Mouse (Mus musculus): ENCODE measurements around the gene Rpusd2. TPM values are rescaled to one million over a fixed set of nuclear protein-coding genes. Genes with fewer than 3 reads are reported as not detected.

Gene Rpusd2
- polyA plus RNA-seq, 1 experiment from 2014 or later = 4.5 TPM

GRCm38 (mm10) chr2:119060139-119060538, 25.5 kb downstream of the Rpusd2 start:
- Histone ChIP-seq H3K27me3 (ENCODE audit: insufficient read depth, low read length) (no peaks in the 10 kb centered on the region), H3K9me3 (ENCODE audit: low read depth, low read length) (no peaks in the 10 kb centered on the region), H3K27ac (ENCODE audit: low read depth) (no peak overlapping the region), H3K4me3 (ENCODE audit: low read depth, low read length) (no peak overlapping the region), H3K36me3 (ENCODE audit: insufficient read depth) (peaks cover 30% of the 10 kb centered on the region), H3K4me1 (ENCODE audit: insufficient read depth) (no peaks in the 10 kb centered on the region), H3K9ac (no peak overlapping the region), H3K4me2 (no peak overlapping the region)
- no peak for ATAC-seq (ENCODE audit: insufficient read depth)
- 89% methylated on average over 2 of the region's 2 CpGs for WGBS
- TF ChIP-seq CTCF (IDR thresholded peaks at IDR 0.05; ENCODE audit: low read depth) = no peak
- DNase-seq = no peak

GRCm38 (mm10) chr2:119072397-119072796, 37.8 kb downstream of the Rpusd2 start:
- Histone ChIP-seq H3K4me1 (ENCODE audit: insufficient read depth) (no peaks in the 10 kb centered on the region), H3K4me3 (ENCODE audit: low read depth, low read length) (no peak overlapping the region), H3K4me2 (no peak overlapping the region), H3K36me3 (ENCODE audit: insufficient read depth) (peaks cover 65% of the 10 kb centered on the region), H3K27me3 (ENCODE audit: insufficient read depth, low read length) (no peaks in the 10 kb centered on the region), H3K9ac (no peak overlapping the region), H3K9me3 (ENCODE audit: low read depth, low read length) (no peaks in the 10 kb centered on the region), H3K27ac (ENCODE audit: low read depth) (no peak overlapping the region)
- ATAC-seq (ENCODE audit: insufficient read depth) (no peak), DNase-seq (no peak)
- no peak for TF ChIP-seq CTCF (IDR thresholded peaks at IDR 0.05; ENCODE audit: low read depth)
- 88% methylated on average over 4 of the region's 4 CpGs for WGBS

- H3K4me3 ChIP-seq (ENCODE audit: low read depth, low read length) = no peak overlapping the region
- no peaks in the 10 kb centered on the region for H3K9me3 ChIP-seq (ENCODE audit: low read depth, low read length)
- no peak overlapping the region for H3K9ac ChIP-seq
- H3K4me1 ChIP-seq (ENCODE audit: insufficient read depth) = no peaks in the 10 kb centered on the region
- 91% methylated on average over 2 of the region's 2 CpGs for WGBS
- no peak for TF ChIP-seq CTCF (IDR thresholded peaks at IDR 0.05; ENCODE audit: low read depth)
- H3K36me3 ChIP-seq (ENCODE audit: insufficient read depth) = peaks cover 55% of the 10 kb centered on the region
- H3K4me2 ChIP-seq = no peak overlapping the region
- DNase-seq (no peak), ATAC-seq (ENCODE audit: insufficient read depth) (no peak)
- H3K27me3 ChIP-seq (ENCODE audit: insufficient read depth, low read length) = no peaks in the 10 kb centered on the region
- H3K27ac ChIP-seq (ENCODE audit: low read depth) = no peak overlapping the region
These were observed 51.6 kb downstream of the Rpusd2 start for GRCm38 (mm10) chr2:119086156-119086555.

Other genes with a start within 250 kb of the Rpusd2 start
- gene Knstrn, start 220.8 kb upstream of the Rpusd2 start, polyA plus RNA-seq (2014; fragmentation: Nextera tagmentation; extraction: Ambion mirVana) = 142 and 145 TPM in 2 replicates
- gene Ivd, start 172.8 kb upstream of the Rpusd2 start, polyA plus RNA-seq (2014; fragmentation: Nextera tagmentation; extraction: Ambion mirVana) = 56.8 and 66.0 TPM in 2 replicates
- gene Bahd1, start 134.4 kb upstream of the Rpusd2 start, polyA plus RNA-seq (2014; fragmentation: Nextera tagmentation; extraction: Ambion mirVana) = 0.83 and 0.92 TPM in 2 replicates
- gene Chst14, start 108.3 kb upstream of the Rpusd2 start, polyA plus RNA-seq (2014; fragmentation: Nextera tagmentation; extraction: Ambion mirVana) = 39.4 and 40.8 TPM in 2 replicates
- gene Ccdc32, start 5.4 kb upstream of the Rpusd2 start, polyA plus RNA-seq (2014; fragmentation: Nextera tagmentation; extraction: Ambion mirVana) = 19.9 and 21.0 TPM in 2 replicates
- 57.3 and 58.1 TPM in 2 replicates for gene Knl1, start 12.3 kb downstream of the Rpusd2 start, polyA plus RNA-seq (2014; fragmentation: Nextera tagmentation; extraction: Ambion mirVana)
- 64.6 and 67.6 TPM in 2 replicates for gene Rad51, start 78.0 kb downstream of the Rpusd2 start, polyA plus RNA-seq (2014; fragmentation: Nextera tagmentation; extraction: Ambion mirVana)
- 36.1 and 38.9 TPM in 2 replicates for gene Rmdn3, start 122.2 kb downstream of the Rpusd2 start, polyA plus RNA-seq (2014; fragmentation: Nextera tagmentation; extraction: Ambion mirVana)
- 24.9 and 25.3 TPM in 2 replicates for gene Gchfr, start 133.0 kb downstream of the Rpusd2 start, polyA plus RNA-seq (2014; fragmentation: Nextera tagmentation; extraction: Ambion mirVana)
- 0.22 and 0.32 TPM in 2 replicates for gene Gm14137, start 139.7 kb downstream of the Rpusd2 start, polyA plus RNA-seq (2014; fragmentation: Nextera tagmentation; extraction: Ambion mirVana)
- 49.6 and 50.5 TPM in 2 replicates for gene Zfyve19, start 173.8 kb downstream of the Rpusd2 start, polyA plus RNA-seq (2014; fragmentation: Nextera tagmentation; extraction: Ambion mirVana)
- gene Dnajc17, start 174.0 kb downstream of the Rpusd2 start, polyA plus RNA-seq (2014; fragmentation: Nextera tagmentation; extraction: Ambion mirVana) = 17.8 and 19.0 TPM in 2 replicates
- gene Ppp1r14d, start 195.1 kb downstream of the Rpusd2 start, polyA plus RNA-seq (2014; fragmentation: Nextera tagmentation; extraction: Ambion mirVana) = 0.41 and 0.42 TPM in 2 replicates
- gene Spint1, start 202.6 kb downstream of the Rpusd2 start, polyA plus RNA-seq (2014; fragmentation: Nextera tagmentation; extraction: Ambion mirVana) = 25.4 and 25.5 TPM in 2 replicates
- gene Rhov, start 236.5 kb downstream of the Rpusd2 start, polyA plus RNA-seq (2014; fragmentation: Nextera tagmentation; extraction: Ambion mirVana) = 0.11 and 0.24 TPM in 2 replicates